Mouse (Mus musculus): ENCODE measurements around the gene Slc46a2.

- no peak for TF ChIP-seq HCFC1 (IDR thresholded peaks at IDR 0.05; ENCODE audit: borderline replicate concordance, insufficient read depth, low read length)
- no peak for TF ChIP-seq ZNF384 (IDR thresholded peaks at IDR 0.05; ENCODE audit: low read depth, low read length)
- no peak for TF ChIP-seq ZC3H11A (IDR thresholded peaks at IDR 0.05; ENCODE audit: borderline replicate concordance, low read depth, low read length)
- no peak for TF ChIP-seq MAFK (IDR thresholded peaks at IDR 0.05; ENCODE audit: insufficient read depth, low read depth, low read length)
Observed at GRCm38 (mm10) chr4:59869488-59870057, 45.3 kb downstream of the Slc46a2 start.
